Mouse (Mus musculus): ENCODE data around the gene Angptl8. TPM values are rescaled to one million over a fixed set of nuclear protein-coding genes. Genes with fewer than 3 reads are reported as not detected.

Angptl8 gene
- total and polyA plus RNA-seq, 2 experiments, result 13.6 to 258 TPM

- Histone ChIP-seq H3K9ac (ENCODE audit: low read depth, low read length) (no peak overlapping the region), H3K27ac (replicated peaks; ENCODE audit: insufficient read depth, low read depth, low read length) (no peak overlapping the region), H3K27me3 (ENCODE audit: control insufficient read depth, insufficient read depth, low read length) (no peaks in the 10 kb centered on the region), H3K79me2 (ENCODE audit: control insufficient read depth, insufficient read depth, low read length) (no peaks in the 10 kb centered on the region), H3K4me1 (ENCODE audit: control insufficient read depth, insufficient read depth, low read length) (peaks cover 6% of the 10 kb centered on the region), H3K4me3 (ENCODE audit: insufficient read depth, low read depth, low read length) (no peak overlapping the region), H3K36me3 (ENCODE audit: control insufficient read depth, insufficient read depth, low read length) (no peaks in the 10 kb centered on the region)
- TF ChIP-seq CTCF (IDR thresholded peaks at IDR 0.05; ENCODE audit: low read depth, low read length) (no peak), POLR2A (IDR thresholded peaks at IDR 0.05; ENCODE audit: extremely low read depth, insufficient read depth, low read length) (no peak)
- no peak for DNase-seq (ENCODE audit: extremely low read depth, low read depth, low spot score)
- WGBS, result 68% methylated on average over 3 of the region's 3 CpGs
Observed at GRCm38 (mm10) chr9:21851084-21851483, 15.8 kb downstream of the Angptl8 start.

- Histone ChIP-seq H3K79me2 (ENCODE audit: control insufficient read depth, insufficient read depth, low read length) (no peaks in the 10 kb centered on the region), H3K27me3 (ENCODE audit: control insufficient read depth, insufficient read depth, low read length) (no peaks in the 10 kb centered on the region), H3K4me1 (ENCODE audit: control insufficient read depth, insufficient read depth, low read length) (peaks cover 6% of the 10 kb centered on the region), H3K36me3 (ENCODE audit: control insufficient read depth, insufficient read depth, low read length) (no peaks in the 10 kb centered on the region), H3K9ac (ENCODE audit: low read depth, low read length) (peak within 1 kb of the TSS; percentile 77), H3K27ac (replicated peaks; ENCODE audit: insufficient read depth, low read depth, low read length) (peak within 1 kb of the TSS; percentile 42), H3K4me3 (ENCODE audit: insufficient read depth, low read depth, low read length) (peak within 1 kb of the TSS; percentile 74)
- no peak for TF ChIP-seq CTCF (IDR thresholded peaks at IDR 0.05; ENCODE audit: low read depth, low read length)
- 0 out of 2 replicates have a peak, but pooled peaks have one; percentile 35 for TF ChIP-seq POLR2A (IDR thresholded peaks at IDR 0.05; ENCODE audit: extremely low read depth, insufficient read depth, low read length)
- DNase-seq (ENCODE audit: extremely low read depth, low read depth, low spot score), result no peak
- 5% methylated on average over 68 of the region's 68 CpGs for WGBS
Observed at GRCm38 (mm10) chr9:21852128-21853091, 17.1 kb downstream of the Angptl8 start, which contains the start of gene Dock6. Dock6 (minus strand) TSS chr9:21852635.

- no peak overlapping the region for H3K27ac ChIP-seq (replicated peaks; ENCODE audit: insufficient read depth, low read depth, low read length)
- H3K36me3 ChIP-seq (ENCODE audit: control insufficient read depth, insufficient read depth, low read length), result no peaks in the 10 kb centered on the region
- no peak for DNase-seq (ENCODE audit: extremely low read depth, low read depth, low spot score)
- peaks cover 7% of the 10 kb centered on the region for H3K4me1 ChIP-seq (ENCODE audit: control insufficient read depth, insufficient read depth, low read length)
- no peak overlapping the region for H3K9ac ChIP-seq (ENCODE audit: low read depth, low read length)
- no peaks in the 10 kb centered on the region for H3K27me3 ChIP-seq (ENCODE audit: control insufficient read depth, insufficient read depth, low read length)
- no peak overlapping the region for H3K4me3 ChIP-seq (ENCODE audit: insufficient read depth, low read depth, low read length)
- TF ChIP-seq POLR2A (IDR thresholded peaks at IDR 0.05; ENCODE audit: extremely low read depth, insufficient read depth, low read length) (no peak), CTCF (IDR thresholded peaks at IDR 0.05; ENCODE audit: low read depth, low read length) (no peak)
- no peaks in the 10 kb centered on the region for H3K79me2 ChIP-seq (ENCODE audit: control insufficient read depth, insufficient read depth, low read length)
- 79% methylated on average over 5 of the region's 5 CpGs for WGBS
Observed at GRCm38 (mm10) chr9:21853961-21854360, 18.7 kb downstream of the Angptl8 start.

- TF ChIP-seq POLR2A (IDR thresholded peaks at IDR 0.05; ENCODE audit: extremely low read depth, insufficient read depth, low read length) (no peak), CTCF (IDR thresholded peaks at IDR 0.05; ENCODE audit: low read depth, low read length) (no peak)
- 91% methylated on average over 6 of the region's 6 CpGs for WGBS
- no peaks in the 10 kb centered on the region for H3K27me3 ChIP-seq (ENCODE audit: control insufficient read depth, insufficient read depth, low read length)
- no peaks in the 10 kb centered on the region for H3K79me2 ChIP-seq (ENCODE audit: control insufficient read depth, insufficient read depth, low read length)
- no peak overlapping the region for H3K4me3 ChIP-seq (ENCODE audit: insufficient read depth, low read depth, low read length)
- no peak overlapping the region for H3K27ac ChIP-seq (replicated peaks; ENCODE audit: insufficient read depth, low read depth, low read length)
- DNase-seq (ENCODE audit: extremely low read depth, low read depth, low spot score), result no peak
- H3K4me1 ChIP-seq (ENCODE audit: control insufficient read depth, insufficient read depth, low read length), result peaks cover 7% of the 10 kb centered on the region
- H3K9ac ChIP-seq (ENCODE audit: low read depth, low read length), result no peak overlapping the region
- H3K36me3 ChIP-seq (ENCODE audit: control insufficient read depth, insufficient read depth, low read length), result no peaks in the 10 kb centered on the region
Observed at GRCm38 (mm10) chr9:21854894-21855293, 19.6 kb downstream of the Angptl8 start.

- Histone ChIP-seq H3K9ac (ENCODE audit: low read depth, low read length) (no peak overlapping the region), H3K79me2 (ENCODE audit: control insufficient read depth, insufficient read depth, low read length) (no peaks in the 10 kb centered on the region), H3K27ac (replicated peaks; ENCODE audit: insufficient read depth, low read depth, low read length) (no peak overlapping the region), H3K4me1 (ENCODE audit: control insufficient read depth, insufficient read depth, low read length) (0 out of 2 replicates have a peak, but pooled peaks cover 2% of the 10 kb centered on the region), H3K27me3 (ENCODE audit: control insufficient read depth, insufficient read depth, low read length) (no peaks in the 10 kb centered on the region), H3K36me3 (ENCODE audit: control insufficient read depth, insufficient read depth, low read length) (no peaks in the 10 kb centered on the region), H3K4me3 (ENCODE audit: insufficient read depth, low read depth, low read length) (no peak overlapping the region)
- no peak for DNase-seq (ENCODE audit: extremely low read depth, low read depth, low spot score)
- WGBS, result 74% methylated on average over 2 of the region's 2 CpGs
- TF ChIP-seq POLR2A (IDR thresholded peaks at IDR 0.05; ENCODE audit: extremely low read depth, insufficient read depth, low read length), result no peak
- TF ChIP-seq CTCF (IDR thresholded peaks at IDR 0.05; ENCODE audit: low read depth, low read length), result no peak
Observed at GRCm38 (mm10) chr9:21857501-21857900, 22.2 kb downstream of the Angptl8 start.

Measured in liver, adult 2 months (tissue).